Mouse (Mus musculus) embryonic facial prominence, embryonic 13.5 days (tissue): ENCODE measurements around the gene Serpina1d. TPM values are rescaled to one million over a fixed set of nuclear protein-coding genes. Genes with fewer than 3 reads are reported as not detected.
"Not testable (repeated sequence)": the region's sequence is repeated elsewhere in the genome, so short reads cannot be mapped to it uniquely, and the experiment has no call there.

Source experiments
- ATAC-seq: fragments of 200-750 bp; cut with Nextera tagmentation; 2 replicates; pipeline ENCODE4 v1.8.0; 2017; ENCODE audit warnings: low read depth; ENCODE audit not compliant: insufficient number of reproducible peaks, insufficient read depth, low FRiP score, low TSS enrichment
- H3K27ac ChIP-seq: fragments of 300-500 bp; sonication (generic); 2 replicates; pipeline ENCODE4 v1.5.1; 2015; ENCODE audit warnings: moderate library complexity, mild to moderate bottlenecking, inconsistent platforms
- H3K27me3 ChIP-seq: fragments of 300-500 bp; sonication (generic); 2 replicates; pipeline ENCODE4 v1.6.1; 2015; ENCODE audit warnings: mild to moderate bottlenecking, inconsistent platforms
- H3K36me3 ChIP-seq: fragments of 300-500 bp; sonication (generic); 2 replicates; pipeline ENCODE4 v1.6.1; 2015; ENCODE audit warnings: mild to moderate bottlenecking, inconsistent platforms
- H3K4me1 ChIP-seq: fragments of 300-500 bp; sonication (generic); 2 replicates; pipeline ENCODE4 v1.6.1; 2015; ENCODE audit warnings: inconsistent platforms
- H3K4me2 ChIP-seq: fragments of 300-500 bp; sonication (generic); 2 replicates; pipeline ENCODE4 v1.6.1; 2015; ENCODE audit warnings: moderate library complexity, mild to moderate bottlenecking, inconsistent platforms
- H3K4me3 ChIP-seq: fragments of 300-500 bp; sonication (generic); 2 replicates; pipeline ENCODE4 v1.5.1; 2015; ENCODE audit warnings: mild to moderate bottlenecking, inconsistent platforms
- H3K9ac ChIP-seq: fragments of 300-500 bp; sonication (generic); 2 replicates; pipeline ENCODE4 v1.6.1; 2015; ENCODE audit warnings: mild to moderate bottlenecking, inconsistent platforms
- H3K9me3 ChIP-seq: fragments of 300-500 bp; sonication (generic); 2 replicates; pipeline ENCODE4 v1.6.1; 2016; ENCODE audit warnings: inconsistent platforms
- WGBS: fragments of 180-500 bp; shearing (Covaris S2); methylation state at CpG from one replicate; pipeline ENCODE4 v1.1.7; 2015; ENCODE audit warnings: mixed read lengths; 5-methylcytosine and 5-hydroxymethylcytosine counted together
- polyA plus RNA-seq: library from polyadenylated mRNA; unstranded; fragments of >200 nt; fragmentation: Nextera tagmentation; extraction: Ambion mirVana; gene quantifications from 2 replicates; pipeline ENCODE4 v1.2.1, GENCODE M21; 2015

Serpina1d gene
- 2.8 TPM in 1 of 2 replicates, not detected in the other for polyA plus RNA-seq

GRCm38 (mm10) chr12:103773246-103773851 is at the start of gene Serpina1d:
Serpina1d (minus strand) TSS chr12:103773592.
- H3K36me3 ChIP-seq, H3K27me3 ChIP-seq, H3K27ac ChIP-seq, H3K4me3 ChIP-seq, H3K9me3 ChIP-seq, H3K4me2 ChIP-seq, H3K9ac ChIP-seq, H3K4me1 ChIP-seq, ATAC-seq: not testable (repeated sequence)
- 85% methylated on average over 6 of the region's 6 CpGs for WGBS

DNA sequence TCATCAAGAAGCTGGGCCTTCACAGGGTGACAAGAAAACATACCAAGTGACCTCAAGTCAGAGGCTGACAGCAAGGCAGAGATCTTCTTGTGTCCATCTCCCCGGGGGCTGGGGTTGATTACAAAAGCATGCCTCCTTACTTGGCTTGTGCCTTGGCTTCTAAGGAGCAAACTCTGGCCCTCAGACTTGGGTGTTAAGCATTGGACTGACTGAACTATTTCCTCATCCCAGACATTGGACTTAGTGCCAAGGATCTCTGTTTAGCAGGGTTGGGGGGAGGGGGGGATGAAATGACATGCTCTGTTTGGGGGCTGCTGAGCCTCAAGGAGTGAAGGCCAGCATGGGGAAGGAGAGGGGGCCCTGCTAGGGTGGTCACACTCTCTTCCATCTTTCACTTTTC is 2.8 kb downstream of the Serpina1d start:
- 56% methylated on average over 1 of the region's 1 CpGs for WGBS

DNA sequence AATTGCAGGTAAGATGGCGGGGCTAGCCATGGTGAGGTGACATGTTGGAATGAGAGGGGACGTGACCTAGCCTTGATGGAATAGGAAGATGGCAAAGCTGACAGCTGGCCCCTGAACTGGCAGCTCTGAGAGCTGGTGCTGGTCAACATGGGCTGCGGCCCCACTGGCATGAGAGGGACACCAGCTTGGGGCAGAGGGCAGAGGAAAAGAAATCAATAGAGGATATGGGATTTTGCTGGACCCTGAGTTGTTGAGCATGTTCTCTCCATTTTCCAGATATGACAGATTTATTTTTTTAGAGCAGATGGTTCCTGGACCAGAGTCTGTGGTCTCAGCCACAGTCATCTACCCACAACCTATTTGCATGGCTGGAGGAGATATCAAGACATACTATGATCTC is 10.3 kb downstream of the Serpina1d start:
- H3K9ac ChIP-seq, H3K4me1 ChIP-seq, H3K27ac ChIP-seq, H3K9me3 ChIP-seq, H3K4me2 ChIP-seq, H3K4me3 ChIP-seq, ATAC-seq, H3K36me3 ChIP-seq, H3K27me3 ChIP-seq: not testable (repeated sequence)
- 77% methylated on average over 3 of the region's 3 CpGs for WGBS

More for the DNA sequence above, 2.8 kb downstream of the Serpina1d start:
- H3K27ac ChIP-seq, H3K4me3 ChIP-seq, ATAC-seq, H3K4me2 ChIP-seq, H3K36me3 ChIP-seq, H3K27me3 ChIP-seq, H3K9me3 ChIP-seq, H3K4me1 ChIP-seq, H3K9ac ChIP-seq: not testable (repeated sequence)

DNA sequence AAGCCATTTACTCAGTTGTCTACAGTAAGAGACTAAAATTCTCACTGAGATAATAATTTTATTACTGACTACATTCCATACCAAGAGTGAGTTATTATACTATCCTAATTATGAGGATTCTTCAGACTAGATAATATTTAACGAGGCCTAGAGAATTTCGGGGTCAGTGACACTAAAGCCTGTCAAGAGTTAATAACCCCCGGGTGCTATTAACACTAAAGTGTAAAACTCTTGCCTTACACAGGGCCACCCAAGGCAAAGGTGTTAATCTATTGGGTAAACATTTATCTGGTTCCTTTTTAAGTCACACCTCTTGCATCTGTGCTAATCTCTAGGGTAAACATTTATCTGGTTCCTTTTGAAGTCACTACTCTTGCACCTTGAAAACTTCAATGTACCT is 13.1 kb downstream of the Serpina1d start:
- H3K4me2 ChIP-seq, H3K27me3 ChIP-seq, H3K27ac ChIP-seq, H3K9me3 ChIP-seq, H3K4me1 ChIP-seq, H3K9ac ChIP-seq, ATAC-seq, H3K36me3 ChIP-seq, H3K4me3 ChIP-seq: not testable (repeated sequence)
- 88% methylated on average over 3 of the region's 3 CpGs for WGBS

DNA sequence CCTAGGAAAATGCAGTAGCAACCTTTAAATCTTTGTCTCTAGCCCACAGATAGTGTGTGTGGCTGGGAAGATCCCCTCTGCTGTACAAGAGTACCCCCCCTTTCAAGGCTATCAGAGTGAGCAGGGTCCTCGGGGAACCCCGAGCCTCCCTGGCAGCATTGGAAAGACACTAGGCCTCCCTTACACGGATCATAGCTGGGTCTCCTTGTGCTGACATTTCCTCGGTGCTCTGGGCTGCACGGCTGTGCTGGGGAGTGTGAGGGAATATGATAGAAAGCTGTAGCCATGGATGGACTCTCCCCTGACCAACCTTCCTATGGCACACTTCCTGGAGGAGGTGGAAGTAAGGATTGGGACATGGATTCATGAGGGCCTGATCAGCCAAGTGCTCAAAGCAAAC is 27.4 kb downstream of the Serpina1d start:
- not testable (repeated sequence) for H3K4me3 ChIP-seq, H3K27ac ChIP-seq, H3K36me3 ChIP-seq, H3K27me3 ChIP-seq, H3K9me3 ChIP-seq, H3K9ac ChIP-seq, H3K4me2 ChIP-seq, ATAC-seq, H3K4me1 ChIP-seq
- WGBS, result 80% methylated on average over 5 of the region's 5 CpGs

DNA sequence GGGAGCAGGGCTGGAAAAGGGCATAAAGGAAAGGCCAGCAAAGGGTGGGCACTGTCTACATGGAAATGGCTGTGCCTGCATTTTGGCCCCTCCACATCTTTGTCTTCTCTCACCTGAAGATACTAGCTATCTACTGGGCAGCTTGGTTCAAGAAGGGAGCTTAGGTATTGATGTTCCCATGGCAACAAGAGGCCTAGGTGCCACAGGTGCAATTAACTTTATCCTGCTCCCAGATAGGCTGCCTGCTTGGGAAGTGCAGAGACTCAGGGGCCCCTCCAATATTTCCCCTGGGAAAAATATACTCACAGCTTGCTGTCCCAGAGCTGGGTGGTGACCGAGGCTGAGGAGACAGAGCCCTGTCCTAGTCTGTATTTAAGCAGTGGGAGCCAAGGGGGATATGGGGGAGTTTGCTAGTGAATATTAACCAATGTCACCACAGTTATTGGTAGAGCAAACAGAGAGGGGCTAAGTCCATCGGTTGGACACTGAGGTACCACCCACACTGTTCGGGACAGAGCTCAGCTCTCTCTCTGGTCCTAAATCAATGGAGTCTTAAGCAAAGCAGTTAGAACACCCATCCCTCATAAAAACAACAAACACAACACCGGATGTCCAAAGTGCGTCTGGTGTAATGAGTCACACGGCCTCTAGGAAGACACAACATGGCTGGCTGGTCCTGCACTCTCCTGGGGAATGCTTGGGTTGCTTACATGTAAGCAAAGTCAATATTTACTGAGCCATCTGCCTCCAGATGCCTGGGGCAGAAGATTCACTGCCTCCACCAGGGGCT is 35.4 kb downstream of the Serpina1d start:
- H3K36me3 ChIP-seq, H3K9me3 ChIP-seq, ATAC-seq, H3K27me3 ChIP-seq, H3K4me3 ChIP-seq, H3K9ac ChIP-seq, H3K27ac ChIP-seq, H3K4me1 ChIP-seq, H3K4me2 ChIP-seq: not testable (repeated sequence)
- WGBS, result 89% methylated on average over 6 of the region's 6 CpGs

- H3K4me2 ChIP-seq, result not testable (repeated sequence)
Measured at GRCm38 (mm10) chr12:103735566-103735965, 37.8 kb downstream of the Serpina1d start.

DNA sequence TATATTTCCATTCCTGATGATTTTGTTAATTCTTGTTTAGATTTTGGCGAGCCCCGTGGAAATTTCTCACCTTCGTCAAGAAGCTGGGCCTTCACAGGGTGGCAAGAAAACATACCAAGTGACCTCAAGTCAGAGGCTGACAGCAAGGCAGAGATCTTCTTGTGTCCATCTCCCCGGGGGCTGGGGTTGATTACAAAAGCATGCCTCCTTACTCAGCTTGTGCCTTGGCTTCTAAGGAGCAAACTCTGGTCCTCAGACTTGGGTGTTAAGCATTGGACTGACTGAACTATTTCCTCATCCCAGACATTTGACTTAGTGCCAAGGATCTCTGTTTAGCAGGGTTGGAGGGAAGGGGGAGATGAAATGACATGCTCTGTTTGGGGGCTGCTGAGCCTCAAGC is 38.3 kb downstream of the Serpina1d start:
- H3K27me3 ChIP-seq, H3K27ac ChIP-seq, H3K4me1 ChIP-seq, ATAC-seq, H3K4me2 ChIP-seq, H3K4me3 ChIP-seq, H3K9me3 ChIP-seq, H3K36me3 ChIP-seq, H3K9ac ChIP-seq: not testable (repeated sequence)
- WGBS, result 87% methylated on average over 4 of the region's 4 CpGs

More at GRCm38 (mm10) chr12:103735566-103735965, 37.8 kb downstream of the Serpina1d start:
- H3K4me3 ChIP-seq, H3K9me3 ChIP-seq, H3K27me3 ChIP-seq, H3K9ac ChIP-seq, ATAC-seq, H3K4me1 ChIP-seq, H3K36me3 ChIP-seq, H3K27ac ChIP-seq: not testable (repeated sequence)
- 83% methylated on average over 4 of the region's 4 CpGs for WGBS

Other genes with a start within 250 kb of the Serpina1d start
- 2.8 and 2.9 TPM in 2 replicates for gene Ppp4r4, start 241.3 kb downstream of the Serpina1d start, polyA plus RNA-seq
- 0.10 and 0.47 TPM in 2 replicates for gene Serpina10, start 142.1 kb downstream of the Serpina1d start, polyA plus RNA-seq
- gene Serpina6, start 116.4 kb downstream of the Serpina1d start, polyA plus RNA-seq, result 13.0 TPM in 1 of 2 replicates, not detected in the other
- gene Serpina16, start 97.5 kb downstream of the Serpina1d start, polyA plus RNA-seq, result not detected in 2 replicates
- not detected in 2 replicates for gene Serpina1f, start 78.1 kb downstream of the Serpina1d start, polyA plus RNA-seq
- 17.2 TPM in 1 of 2 replicates, not detected in the other for gene Serpina1b, start 56.8 kb upstream of the Serpina1d start, polyA plus RNA-seq
- gene Serpina1a, start 90.0 kb upstream of the Serpina1d start, polyA plus RNA-seq, result 13.0 TPM in 1 of 2 replicates, not detected in the other
- 6.9 TPM in 1 of 2 replicates, not detected in the other for gene Serpina1c, start 131.3 kb upstream of the Serpina1d start, polyA plus RNA-seq
- gene Serpina1e, start 185.4 kb upstream of the Serpina1d start, polyA plus RNA-seq, result 6.1 TPM in 1 of 2 replicates, not detected in the other
- 0.23 TPM in 1 of 2 replicates, not detected in the other for gene Serpina11, start 216.4 kb upstream of the Serpina1d start, polyA plus RNA-seq
- gene Serpina9, start 240.2 kb upstream of the Serpina1d start, polyA plus RNA-seq, result 0.08 TPM in 1 of 2 replicates, not detected in the other